Mouse (Mus musculus): Measurements from ENCODE around the gene Fam114a1.

Fam114a1 gene

DNA sequence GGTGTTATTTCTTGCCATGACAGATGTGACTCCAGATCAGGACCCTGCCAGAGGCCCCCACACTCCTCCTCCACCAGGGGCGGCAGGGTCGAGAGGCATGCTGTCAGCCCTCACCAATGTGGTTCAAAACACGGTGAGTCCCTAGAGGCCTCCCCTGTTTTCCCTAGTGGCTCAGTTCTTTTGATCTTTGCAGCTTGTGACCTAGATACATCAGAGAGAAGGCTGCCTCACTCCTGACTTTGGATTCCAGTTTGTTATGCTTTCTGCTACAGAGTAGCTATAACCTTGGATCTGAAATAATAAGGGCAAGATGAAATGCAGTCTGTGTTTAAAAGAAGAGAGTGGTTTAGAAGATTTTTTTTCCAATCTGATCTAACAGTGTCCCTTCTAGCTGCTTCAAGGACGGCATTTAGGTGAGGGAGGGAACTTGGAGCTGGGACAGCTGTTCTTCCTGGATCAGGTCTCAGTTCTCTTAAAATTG is 36.2 kb downstream of the Fam114a1 start:
- DNase-seq, result no peak

DNA sequence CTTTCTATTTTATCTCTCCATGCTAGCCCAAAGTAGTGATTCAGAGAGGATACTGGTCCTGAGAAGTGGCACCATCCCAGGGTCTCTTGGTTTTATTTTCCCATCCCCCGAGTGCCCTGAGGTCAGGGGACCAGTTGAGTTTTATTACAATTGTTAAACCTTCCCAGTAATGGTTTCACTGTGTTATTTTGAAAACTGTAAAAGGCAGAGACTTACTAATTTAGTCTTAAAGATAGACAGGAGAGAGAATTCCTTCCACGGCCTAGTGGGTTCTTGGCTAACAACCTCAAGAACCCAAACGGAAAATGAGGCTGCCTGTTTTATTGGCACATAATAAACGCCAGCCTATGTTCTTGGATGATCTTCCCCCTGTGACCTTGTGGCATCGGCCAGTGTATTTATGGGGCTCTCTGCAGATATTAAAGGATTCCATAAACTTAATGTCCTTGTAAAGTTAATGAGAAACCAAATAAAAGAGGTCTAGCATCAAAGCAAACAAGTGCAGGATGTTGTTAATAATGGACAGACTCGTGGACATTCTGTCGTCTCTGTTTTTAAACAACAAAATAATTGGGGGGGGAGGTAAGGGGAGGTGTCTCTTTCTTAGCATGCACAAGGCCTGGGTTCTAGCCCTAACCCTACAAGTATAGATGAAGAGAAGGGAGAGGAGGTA is 42.2 kb downstream of the Fam114a1 start:
- peak; percentile 39 for DNase-seq

DNA sequence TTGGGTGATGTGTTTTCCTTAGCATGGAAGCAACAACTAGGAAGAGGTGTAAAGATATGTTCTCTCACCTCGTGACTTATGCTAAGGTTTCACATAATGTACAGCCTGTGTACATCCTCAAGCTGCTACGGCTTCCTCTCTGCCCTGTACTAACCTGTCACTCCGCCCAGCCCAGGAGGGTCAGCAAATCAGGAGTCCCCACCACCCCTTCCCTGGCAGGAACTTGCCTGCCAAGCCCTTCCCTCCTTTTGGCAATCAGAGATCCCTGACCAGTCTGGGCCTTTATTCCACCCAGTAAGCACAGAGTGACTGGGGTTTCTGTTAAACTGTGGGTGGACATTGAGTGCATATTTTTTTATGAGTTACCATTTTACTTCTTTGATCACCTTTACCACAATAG is 45.6 kb downstream of the Fam114a1 start:
- no peak for DNase-seq

DNA sequence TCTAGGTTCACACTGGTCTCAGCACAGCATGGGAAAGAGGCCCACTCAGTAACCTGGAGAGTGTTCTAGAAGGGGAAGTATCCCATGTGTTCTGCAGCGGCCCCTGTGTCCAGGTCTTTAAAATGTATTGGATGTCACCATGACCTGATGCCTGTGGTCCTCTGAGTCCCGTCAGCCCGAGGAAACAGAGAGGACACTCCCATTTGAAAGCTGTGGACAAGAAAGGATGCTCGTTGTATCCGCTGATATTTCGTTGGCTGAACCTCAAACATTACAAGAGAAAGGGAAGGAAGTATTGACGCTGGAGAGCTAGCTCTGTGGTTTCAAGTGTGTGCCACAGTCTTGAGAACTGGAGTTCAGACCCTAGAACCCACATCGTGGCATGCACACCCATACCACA is 49.2 kb downstream of the Fam114a1 start:
- peak; percentile 29 for DNase-seq

DNA sequence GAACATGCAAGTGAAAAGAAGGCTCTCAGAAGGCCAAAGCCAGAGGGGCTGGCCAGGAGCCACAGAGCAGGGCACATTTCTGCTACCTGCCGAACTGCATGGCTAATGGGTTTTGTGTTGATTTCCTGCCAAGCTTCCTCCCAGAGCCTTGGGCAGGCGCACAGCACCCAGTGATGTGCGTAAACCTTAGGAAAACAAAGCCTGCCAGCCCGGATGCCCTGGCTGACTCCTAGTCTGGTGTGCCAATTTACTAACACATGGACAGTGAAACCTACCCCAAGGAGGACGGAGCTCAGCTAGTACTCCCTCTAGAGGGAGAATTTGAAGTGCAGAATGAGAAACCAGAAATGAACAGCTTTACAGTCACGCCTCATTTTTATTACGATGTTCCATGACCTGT is 50.0 kb downstream of the Fam114a1 start:
- peak; percentile 86 for DNase-seq

DNA sequence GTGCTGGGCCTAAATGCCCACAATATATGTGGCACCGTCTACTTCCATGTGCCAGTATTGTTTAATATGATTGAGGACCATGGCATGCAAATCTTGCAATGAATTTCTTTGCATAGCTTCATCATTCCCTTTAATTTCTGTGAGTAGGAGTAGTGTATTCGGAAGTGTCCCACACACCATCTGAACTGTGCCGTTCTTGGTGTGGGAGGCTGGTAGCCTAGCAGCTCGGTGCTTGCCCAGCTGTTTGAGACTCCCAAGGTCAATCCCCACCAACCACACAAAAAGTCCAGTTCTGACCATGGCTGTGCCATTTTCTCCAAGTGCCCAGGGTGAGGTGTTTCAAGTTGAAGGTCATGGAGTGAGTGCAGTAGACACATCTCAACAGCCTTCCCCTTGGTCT is 52.1 kb downstream of the Fam114a1 start:
- no peak for DNase-seq

GRCm38 (mm10) chr5:65024641-65025040 is 54.8 kb downstream of the Fam114a1 start:
- DNase-seq, result no peak

DNA sequence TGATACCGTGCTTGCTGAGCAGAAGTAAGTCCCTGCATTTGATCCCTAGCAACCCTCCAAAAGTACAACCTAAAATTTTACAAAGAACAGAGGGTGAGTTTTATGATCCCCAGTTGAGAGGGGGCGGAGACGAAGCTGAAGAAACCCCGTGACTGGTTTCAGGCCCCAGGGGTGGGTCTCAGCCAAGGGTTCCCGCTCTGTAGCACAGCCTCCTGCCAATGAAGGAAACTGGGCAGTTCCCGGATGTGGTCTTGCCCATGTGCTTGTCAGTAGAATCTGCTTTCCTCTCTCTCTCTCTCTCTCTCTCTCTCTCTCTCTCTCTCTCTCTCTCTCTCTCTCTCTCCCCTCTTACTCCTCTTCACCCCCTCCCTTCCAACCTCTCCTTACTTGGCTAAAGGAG is 56.0 kb downstream of the Fam114a1 start:
- DNase-seq, result no peak

DNA sequence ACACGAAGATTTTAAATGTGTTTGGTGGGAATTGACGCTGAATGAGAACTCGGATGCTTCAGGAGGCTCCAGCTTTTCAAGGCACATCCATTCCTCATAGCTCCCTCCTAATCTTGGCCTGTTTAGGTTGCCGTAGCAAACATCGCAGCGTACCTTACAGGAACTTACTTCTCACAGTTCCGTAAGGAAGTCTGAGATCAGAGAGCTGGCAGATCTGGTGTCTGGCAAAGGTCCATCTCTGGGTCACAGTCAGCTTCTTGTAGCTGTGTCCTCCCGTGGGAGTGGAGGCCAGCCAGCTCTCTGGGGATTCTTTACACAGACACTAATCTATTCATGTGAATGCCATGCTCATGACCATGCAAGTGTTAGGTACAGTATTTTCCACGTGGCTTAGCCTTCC is 56.9 kb downstream of the Fam114a1 start:
- peak; percentile 27 for DNase-seq

DNA sequence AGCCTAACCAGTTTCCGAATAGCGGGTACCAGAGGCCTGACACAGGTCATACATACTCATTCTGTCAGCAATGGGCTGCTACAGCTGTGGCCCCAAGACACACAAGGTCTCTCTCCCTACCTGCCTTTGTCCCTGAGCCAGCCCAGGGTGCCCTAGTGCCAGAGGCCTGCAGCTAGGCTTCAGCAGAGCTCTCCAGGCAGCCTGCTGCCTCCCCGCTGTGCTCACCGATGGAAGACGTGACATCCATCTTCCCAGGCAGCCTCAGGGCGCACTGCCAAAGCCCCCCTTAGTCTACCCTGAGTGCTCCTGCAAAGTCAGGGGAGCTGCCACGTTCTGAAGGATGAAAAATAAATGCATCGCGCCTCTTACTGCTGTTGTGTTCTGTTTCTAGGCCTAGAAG is 58.1 kb downstream of the Fam114a1 start:
- no peak for DNase-seq

DNA sequence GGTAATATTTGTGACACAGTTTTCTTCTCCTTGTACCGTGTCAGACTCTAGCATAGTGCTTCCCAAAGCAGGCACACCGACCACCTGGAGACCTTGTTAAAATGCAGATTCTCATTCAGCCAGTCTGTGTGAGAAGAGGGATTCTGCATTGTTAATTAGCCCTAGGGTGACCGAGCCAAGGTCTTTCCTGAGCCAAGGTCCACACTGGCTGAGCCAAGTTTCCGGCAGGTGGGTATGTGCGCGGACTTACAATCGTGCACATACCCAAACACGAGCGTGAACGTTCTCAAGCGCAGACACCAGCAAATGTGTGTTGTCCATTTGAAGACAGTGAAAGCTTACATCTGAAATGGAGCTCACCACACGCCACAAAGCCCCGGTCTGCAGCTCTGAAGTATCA is 66.7 kb downstream of the Fam114a1 start:
- no peak for DNase-seq

GRCm38 (mm10) chr5:65038305-65038704 is 68.4 kb downstream of the Fam114a1 start:
- DNase-seq, result no peak

DNA sequence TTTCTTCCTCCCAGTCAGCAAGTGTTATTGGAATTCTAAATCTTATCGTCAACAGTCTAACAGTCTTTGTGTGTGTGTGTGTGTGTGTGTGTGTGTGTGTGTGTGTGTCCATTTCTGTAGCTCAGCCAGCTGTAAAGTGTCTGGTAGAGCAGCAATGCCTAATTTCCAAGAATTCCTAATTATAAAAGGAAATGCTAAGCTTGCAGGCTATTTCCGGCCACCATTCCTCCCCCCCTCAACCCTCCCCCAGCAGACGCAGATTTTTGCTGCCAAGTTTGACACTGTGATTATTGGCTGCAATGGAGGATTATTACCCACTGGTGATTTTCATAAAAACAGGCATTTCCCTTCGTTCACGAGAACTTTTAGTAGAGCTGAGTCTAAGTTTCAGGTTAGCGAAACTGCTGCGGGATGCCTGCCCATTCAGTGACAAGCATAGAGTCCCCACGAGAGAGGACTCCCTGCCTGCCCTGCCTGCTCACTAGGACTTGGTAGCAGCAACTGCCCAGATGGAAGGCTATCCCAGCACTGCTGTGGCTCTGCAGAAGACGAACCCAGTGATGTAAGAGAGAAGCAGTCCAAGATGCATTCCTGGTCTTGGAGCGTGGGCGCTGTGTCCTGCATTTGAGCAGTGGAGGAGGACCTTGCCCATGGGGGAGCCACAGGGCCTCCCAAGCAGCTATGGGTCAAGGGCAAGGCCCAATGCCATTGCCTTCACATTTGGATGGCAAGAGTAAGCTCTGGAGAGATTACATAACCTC is 69.1 kb downstream of the Fam114a1 start:
- peak; percentile 78 for DNase-seq

DNA sequence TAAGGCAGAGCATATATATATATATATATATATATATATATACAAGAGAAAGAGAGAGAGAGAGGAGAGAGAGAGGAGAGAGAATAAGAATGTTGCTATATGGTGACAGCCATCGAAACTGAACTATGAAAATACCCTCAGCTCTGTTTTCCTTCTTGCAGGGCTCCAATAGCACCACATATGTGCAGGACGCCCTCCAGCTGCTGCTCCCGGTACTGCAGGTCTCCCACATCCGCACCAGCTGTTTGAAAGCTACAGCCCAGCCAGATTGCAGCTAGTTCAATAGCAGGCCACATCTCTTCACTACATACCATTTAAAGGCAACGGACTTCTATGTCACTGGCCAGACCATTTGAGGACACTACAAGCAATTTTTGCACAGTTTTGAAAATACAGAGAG is 70.6 kb downstream of the Fam114a1 start:
- no peak for DNase-seq

GRCm38 (mm10) chr5:65043407-65043895 is 73.6 kb downstream of the Fam114a1 start:
- no peak for DNase-seq

DNA sequence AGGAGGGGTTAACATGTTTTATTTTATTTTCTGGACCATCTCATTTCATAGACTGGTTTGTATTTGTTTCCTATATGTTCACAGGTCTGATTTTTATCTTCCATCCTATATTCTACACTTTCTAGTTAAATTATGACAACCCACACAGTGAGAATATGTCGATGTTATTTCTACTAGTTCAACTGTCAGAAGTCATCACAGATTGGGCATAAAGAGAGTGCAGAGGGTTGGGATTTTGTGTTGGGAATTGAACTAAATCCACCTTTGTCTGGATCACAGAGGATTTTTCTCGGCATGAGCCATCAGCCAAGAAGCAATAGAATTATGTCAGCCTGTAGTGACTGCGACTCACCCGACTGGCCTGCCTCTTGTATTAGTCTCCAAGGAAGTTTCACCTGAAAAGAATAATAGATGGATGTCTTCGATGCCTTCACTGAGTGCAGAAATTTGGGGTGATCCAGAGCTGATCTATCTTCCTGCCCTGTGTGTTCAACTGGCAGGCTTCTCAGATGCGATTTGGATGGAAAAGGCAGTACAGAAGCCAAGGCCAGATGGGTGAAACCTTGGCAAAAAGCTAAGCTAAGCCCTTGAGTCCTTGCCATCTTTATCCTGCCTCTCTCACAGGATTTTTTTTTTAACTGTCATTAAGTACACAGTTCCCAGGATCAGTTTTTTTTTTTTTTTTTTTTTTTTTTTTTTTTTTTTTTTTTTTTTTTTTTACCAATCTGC is 75.9 kb downstream of the Fam114a1 start:
- DNase-seq, result no peak

- no peak for DNase-seq
Measured at GRCm38 (mm10) chr5:65046442-65047284, 76.8 kb downstream of the Fam114a1 start.

DNA sequence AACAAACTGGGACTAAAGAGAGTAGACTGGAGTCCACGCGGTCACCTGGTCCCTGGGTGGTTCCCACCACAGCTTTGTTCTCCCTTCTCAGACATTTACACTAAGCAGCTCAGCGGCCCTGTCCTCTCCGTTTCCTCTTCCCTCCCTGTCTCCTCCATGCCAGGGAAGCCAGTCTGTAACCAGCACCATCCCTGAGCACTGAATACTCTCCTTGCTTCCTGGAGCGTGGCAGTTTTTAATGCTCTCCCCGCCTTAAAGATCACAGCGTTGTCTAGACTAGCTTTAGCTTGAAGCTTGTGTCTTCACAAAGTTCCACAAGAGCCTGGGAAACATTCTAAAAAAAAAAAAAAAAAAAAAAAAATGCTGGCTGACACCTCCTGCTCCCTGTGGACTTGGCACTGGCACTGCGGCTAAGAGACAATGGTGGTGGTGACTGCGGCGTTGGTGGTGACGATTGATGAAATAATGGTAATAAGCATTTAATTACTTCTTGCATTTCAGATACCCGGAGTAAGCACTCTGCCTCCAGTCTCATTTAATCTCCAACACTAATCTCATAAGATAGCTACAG is 77.5 kb downstream of the Fam114a1 start:
- no peak for DNase-seq

DNA sequence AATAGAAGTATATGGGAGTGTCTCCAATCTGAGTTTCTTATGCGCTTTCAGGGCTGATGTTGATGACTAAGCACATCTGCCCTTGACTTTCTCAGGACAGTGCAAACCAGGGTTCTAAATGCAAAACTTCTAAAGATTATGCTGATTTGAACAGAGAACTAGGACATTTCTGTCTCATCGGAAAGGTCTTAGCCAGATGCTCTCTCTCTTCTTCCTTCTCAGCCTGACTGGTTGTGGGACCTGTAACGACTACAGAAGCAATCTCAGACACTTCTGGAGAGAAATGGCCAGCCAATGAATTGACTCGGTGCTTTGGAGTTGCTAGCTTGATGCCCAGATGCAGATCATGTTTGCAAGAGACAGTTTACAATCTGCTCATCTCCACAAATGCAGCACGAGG is 80.0 kb downstream of the Fam114a1 start:
- no peak for DNase-seq

GRCm38 (mm10) chr5:65051513-65051912 is 81.6 kb downstream of the Fam114a1 start:
- DNase-seq, result no peak

- DNase-seq, result no peak
Measured at GRCm38 (mm10) chr5:65057596-65057995, 87.7 kb downstream of the Fam114a1 start.

DNA sequence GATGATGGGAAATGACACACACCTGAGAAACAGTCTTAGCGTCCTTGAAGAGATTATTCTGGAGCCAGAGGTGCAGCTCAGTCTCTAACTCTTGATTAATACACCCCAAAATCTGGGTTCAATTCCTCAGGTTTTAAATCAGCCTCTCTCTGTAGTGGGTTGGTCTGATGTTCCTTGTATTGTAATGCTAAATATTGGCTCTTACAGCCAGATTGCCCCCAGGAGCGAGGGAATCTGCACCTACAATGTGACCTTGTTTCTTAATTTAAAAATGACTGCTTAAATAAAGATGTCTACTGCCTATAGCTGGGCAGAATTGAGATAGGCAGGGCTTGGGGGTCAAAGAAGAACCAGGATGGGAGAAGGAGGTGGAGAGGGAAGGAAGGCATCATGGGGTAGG is 89.9 kb downstream of the Fam114a1 start:
- DNase-seq, result no peak
